Mouse (Mus musculus) ovary, postnatal 10 days (tissue): ENCODE measurements around the gene Sycn.

Source experiments
- DNase-seq: peaks from one replicate; pipeline ENCODE4 v3.0.0; 2022; ENCODE audit warnings: low spot score

The Sycn gene

DNA sequence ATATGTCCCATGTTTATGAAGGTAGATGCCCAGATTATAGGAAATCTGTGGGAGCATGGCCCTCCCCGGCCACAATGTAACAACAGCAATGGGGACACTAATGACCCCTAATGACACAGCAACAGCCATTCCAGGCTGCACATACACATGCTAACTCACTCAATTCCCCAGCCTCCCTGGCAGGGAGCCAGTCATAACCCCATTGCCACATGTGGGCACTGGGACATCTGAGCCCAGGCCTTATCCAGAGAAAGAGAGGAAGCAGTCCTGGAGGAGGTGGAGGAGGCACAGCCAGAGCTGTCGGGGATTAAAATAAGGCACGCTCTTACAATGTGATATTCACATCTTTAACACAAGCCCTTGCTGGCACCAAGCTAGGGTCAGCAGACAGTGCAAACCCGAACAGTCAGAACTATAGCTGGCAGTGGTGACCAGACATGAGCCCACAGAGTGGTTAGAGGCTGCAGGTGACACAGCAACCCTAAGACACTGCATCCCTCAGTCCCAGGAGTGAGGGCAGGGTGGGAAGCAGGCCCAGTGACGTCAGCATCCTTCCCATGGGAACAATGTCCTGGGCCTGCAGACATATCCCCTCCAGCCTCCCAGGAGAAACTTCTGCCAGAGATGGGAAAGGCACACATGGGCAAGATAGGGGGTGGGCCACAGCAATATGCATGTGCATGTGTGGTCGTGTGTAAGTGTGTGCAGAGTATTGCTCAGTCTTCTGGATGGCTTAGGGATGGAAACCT, 46.2 kb downstream of the Sycn start:
- DNase-seq: no peak

DNA sequence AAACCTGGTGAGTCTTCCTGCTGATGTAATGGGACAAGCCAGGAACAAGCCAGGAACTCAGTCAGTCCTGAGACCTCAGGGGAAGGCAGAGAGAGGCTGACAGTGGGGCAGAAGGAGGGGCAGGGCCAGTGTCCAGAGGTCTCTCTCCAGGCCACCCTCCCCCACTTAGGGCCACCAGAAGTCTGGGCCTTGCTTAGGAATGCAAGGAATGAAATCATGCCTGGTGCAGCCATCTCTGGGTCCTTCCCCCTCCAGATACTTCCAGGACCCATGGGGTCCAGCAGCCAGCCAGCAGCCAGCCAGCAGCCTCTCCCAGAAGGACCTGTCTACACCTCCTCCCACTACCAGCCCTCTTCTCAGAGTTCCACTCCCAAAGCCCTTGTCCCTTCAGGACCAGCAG, 47.0 kb downstream of the Sycn start:
- no peak for DNase-seq
